Mouse (Mus musculus) regulatory T cell (primary cell): ENCODE data around the gene Zfp219.

ENCODE experiments used
- in situ Hi-C: fragments of 300-600 bp; cut with MboI, MseI; formaldehyde crosslinking; loops from one replicate; pipeline ENCODE4 v1.15.1; 2025; ENCODE audit warnings: high pct_unique_total_duplicates

Zfp219 gene

GRCm38 (mm10) chr14:52018248-52019050, 2.1 kb downstream of the Zfp219 start:
- in situ Hi-C loops = no loop called here

GRCm38 (mm10) chr14:52017662-52018061, 2.9 kb downstream of the Zfp219 start:
- in situ Hi-C loops = no loop called here

DNA sequence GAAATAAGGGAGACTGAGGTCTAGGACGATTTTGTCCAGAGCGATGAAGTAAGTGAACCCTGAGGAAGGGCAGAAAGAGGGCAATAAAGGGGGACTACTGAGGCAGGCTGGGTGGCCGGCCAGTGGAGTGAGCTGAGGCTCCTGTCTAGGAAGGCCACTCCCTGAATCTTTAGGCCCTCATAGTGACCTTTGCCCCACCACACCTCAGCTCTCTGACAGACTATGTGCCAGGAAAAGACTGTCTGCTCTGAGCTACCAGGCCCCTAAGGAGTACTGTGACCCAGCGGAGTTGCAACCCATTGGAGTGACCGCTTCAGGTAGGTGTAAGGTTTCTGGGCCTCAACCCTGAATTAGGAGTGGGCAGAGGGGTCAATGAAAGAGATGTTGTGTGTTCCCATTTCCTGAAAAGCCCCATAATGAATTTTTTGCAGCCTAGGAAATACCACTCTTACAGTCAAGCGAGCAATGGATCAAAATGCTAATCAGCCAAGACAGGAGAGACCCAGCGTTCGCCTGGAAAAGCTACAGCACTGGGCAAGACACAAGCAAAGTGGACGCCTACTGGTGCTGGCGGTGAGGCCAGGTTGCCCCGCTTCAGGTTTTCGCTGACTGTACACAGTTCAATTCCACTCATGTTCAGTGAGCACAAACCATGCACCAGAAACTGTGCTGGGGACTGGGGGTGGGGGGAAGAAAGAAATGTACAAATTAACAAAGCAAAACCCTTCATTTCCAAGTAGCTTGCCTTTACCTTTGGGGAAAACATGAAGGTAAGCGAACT, 3.7 kb downstream of the Zfp219 start:
- in situ Hi-C loops = no loop called here

DNA sequence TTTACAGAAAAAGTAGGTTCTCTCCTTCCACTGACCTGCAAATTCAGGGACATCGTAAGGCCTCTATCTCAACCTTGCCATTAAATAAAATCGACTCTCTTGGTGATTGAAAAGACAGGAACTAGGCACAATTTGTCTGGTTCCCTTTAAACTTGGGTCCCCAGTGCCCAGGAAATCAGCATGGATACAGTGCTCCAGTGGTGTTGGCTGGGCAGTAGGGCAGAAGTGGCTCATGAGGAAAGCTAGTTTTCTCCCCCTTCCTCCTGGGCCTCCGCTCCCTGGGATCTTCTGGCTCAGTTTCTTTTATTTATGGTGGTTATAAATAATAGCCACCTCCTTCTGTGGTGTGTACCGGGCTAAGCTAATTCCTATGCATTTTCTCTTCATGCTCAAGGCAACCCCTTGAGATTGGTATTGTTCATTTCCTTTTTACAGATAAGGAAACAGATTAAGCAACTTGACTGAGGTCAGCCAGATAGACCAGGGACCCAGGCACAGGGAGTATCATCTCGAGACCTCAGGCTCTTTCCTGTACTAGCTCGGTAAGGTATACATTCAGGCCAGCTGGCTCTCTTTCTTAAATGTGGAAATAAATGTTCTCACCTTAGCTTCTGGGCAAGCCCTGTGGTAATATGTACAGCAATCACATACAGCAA, 5.0 kb downstream of the Zfp219 start, which contains the start of gene Tmem253:
Gene Tmem253, plus strand, starts transcription at position 214 of the 656 bp plus-strand sequence.
- in situ Hi-C loops = no loop called here

DNA sequence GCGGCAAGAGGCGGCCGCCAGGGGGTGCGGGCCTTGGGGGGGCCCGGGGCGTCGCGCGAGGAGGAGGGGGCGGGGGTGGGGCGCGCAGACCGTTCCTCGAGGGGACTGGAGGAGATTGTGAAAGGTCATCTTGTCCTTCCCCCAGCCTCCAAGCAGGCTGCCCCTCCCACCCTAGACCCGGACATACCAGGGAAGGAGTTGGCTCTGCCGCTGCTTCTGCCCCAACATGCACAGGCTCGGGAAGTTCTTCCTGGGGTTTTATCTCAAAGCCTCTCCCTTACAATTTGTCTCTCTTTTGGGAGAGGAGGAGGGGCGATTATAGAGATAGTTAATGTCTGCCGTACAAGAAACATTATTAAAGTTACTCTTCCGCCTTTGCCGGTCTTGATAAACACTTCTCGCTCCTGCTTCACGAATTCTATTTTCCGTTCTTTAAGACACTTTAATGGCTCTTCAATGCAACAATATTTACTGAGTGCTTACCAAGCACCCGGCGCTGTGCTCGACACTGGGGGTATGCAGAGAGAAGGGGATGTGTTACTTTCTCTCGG, 5.7 kb downstream of the Zfp219 start:
- in situ Hi-C loops = no loop called here

DNA sequence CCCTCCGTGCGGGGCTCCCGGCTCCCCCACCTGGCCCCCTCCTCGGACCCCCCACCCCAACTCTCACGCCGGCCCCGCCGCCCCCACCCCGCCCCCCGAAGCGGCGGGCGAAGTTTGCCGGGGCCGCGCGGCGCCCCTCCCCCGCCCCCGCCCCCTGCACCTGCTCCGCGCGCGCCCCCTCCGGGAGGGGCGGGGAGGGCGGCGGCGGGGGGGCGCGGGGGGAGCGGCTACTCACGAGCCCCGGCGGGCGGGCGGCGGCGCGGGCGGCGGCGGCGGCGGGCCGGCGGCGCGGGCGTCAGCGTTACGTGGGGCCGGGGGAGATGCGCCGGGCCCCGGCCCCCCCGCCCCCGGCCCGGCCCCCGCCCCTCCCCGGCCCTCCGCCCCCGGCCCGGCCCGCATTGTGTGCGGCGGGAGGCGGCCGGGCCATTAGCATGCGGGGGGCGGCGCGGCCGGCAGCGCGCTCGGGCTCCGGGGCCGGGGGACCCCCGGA, 6.2 kb downstream of the Zfp219 start:
- in situ Hi-C loops = no loop called here

DNA sequence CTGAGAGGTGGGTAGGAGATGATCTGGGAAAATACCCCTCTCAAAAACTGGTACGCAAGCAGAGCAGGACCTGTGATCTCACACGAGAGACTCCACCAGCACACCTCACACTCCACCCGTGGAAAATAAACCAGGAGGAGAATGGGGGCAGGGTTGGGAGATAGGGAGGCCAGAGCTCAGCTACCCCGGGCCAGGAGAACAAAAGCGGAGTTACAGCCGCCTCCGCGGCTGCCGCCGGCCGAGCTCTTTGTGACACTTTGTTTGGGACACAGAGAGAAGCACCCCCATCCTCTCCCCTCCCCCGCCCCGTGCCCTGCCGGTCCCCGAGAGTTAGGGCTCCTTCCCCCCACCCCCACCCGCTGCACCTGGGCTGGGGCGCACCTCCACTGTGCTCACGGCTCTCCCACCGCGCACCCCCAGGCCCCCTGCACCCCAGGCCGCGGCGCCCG, 6.7 kb downstream of the Zfp219 start:
- in situ Hi-C loops = no loop called here

GRCm38 (mm10) chr14:52013021-52013610, 7.4 kb downstream of the Zfp219 start:
- in situ Hi-C loops = no loop called here

DNA sequence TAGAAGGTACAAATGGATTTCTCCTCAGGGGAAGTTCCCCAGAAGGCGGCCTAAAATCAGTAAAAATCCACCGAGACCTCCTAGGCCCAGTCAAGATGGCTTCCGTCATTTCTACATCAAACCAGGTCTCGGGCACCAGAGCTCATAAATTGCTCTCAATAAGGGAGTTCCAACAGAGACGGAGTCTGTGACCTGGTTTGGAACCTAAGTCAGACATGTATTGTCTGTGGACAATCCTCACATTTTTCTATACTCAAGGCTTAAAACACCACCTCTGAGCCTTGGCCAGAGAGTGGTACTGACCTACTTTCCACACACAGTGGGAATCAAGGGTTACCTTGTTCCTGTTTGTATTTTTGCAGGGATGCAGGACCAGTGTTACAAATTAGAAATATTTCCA, 8.0 kb downstream of the Zfp219 start:
- in situ Hi-C loops = no loop called here

GRCm38 (mm10) chr14:52012085-52012484, 8.4 kb downstream of the Zfp219 start:
- in situ Hi-C loops = no loop called here

- in situ Hi-C loops = no loop called here
Observed at GRCm38 (mm10) chr14:52011683-52012082, 8.8 kb downstream of the Zfp219 start.

- in situ Hi-C loops = no loop called here
Observed at GRCm38 (mm10) chr14:52010446-52011111, 10.0 kb downstream of the Zfp219 start.

DNA sequence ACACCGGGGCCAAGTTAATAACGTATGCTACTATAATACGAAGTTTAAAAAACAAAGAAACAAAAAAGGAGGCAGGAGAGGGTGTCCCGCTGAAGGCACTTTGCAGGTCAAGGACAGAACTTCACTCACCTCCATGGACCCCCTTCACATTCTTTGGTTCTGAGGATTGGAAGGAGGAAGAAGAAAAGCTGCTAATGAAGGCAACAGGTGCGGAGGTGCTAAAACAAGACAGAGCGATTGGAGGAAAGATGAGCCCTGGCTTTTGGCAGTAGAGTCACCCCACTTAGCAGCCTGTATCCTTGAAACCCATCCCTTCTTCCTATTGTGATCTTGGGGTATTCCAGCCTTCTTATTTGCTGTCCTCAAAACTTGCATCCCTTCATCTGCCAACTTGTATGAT, 10.7 kb downstream of the Zfp219 start:
- in situ Hi-C loops = loop anchor here (5.0 kb wide), 1 partner anchor 103 kb away; no protein-coding TSS in a partner anchor

DNA sequence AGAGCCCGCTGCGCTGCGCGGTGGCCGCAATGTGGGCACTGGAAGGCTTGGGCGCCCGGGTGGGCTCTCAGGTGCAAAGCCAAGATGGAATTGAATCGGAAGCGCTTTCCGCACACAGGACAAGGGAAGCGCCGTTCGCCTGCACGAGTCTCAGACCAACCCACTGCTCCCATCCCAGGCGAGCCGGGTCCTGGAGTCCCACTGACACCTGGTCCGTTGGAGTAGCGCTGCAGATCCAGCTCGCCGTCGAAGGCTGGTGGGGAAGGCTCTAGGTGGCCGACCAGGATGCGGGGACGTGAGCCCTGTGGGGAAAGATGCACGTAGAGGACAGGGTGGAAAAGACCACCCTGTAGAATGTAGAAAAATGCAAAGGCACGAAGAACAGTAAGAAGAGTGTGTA, 11.2 kb downstream of the Zfp219 start:
- in situ Hi-C loops = loop anchor here (5.0 kb wide), 1 partner anchor 102 kb away; no protein-coding TSS in a partner anchor

DNA sequence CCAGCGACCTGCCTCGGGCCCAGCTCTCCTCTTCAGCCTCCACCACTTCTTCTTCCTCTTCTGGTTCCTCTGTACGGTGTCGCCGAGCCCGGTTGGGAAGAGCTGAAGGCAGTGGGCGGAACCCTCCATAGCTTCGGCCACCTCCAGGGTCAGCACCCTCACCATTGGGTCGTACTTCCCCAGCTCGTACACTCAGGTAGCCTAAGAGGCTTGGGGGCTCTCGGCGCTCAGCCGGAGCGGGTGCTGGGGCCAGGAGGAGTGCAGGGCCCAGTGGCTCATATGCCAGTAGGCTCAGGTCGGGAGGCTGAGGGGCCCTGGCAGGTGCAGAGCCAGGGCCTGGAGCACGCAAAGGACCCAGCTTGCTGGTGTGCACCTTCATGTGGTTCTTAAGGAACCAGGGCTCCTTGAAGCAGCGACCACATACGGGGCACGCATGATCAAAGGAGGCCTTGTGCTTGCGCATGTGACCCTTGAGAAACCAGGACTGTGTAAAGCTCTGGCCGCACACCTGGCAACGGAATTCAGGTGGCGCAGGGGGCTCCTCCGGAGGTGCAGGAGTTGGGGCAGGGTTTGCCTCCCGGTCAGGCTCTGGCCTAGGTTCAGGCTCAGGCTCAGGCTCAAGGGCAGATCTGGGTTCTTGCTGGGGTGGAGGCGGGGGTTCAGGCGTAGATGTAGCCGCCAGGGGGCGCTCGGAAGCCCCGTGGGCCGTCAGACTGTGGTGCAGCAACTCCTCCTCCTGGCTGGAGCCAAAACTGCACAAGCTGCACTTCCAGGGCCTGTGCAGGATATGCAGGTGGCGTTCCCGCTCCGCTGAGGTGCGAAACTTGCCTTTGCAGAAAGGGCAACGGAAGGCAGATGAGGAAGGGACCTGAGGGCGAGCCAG, 12.0 kb downstream of the Zfp219 start:
- in situ Hi-C loops = loop anchor here (5.0 kb wide), 1 partner anchor 101 kb away; no protein-coding TSS in a partner anchor

GRCm38 (mm10) chr14:52006771-52007170, 13.8 kb downstream of the Zfp219 start:
- in situ Hi-C loops = loop anchor here (5.0 kb wide), 1 partner anchor 99 kb away; no protein-coding TSS in a partner anchor

GRCm38 (mm10) chr14:52006241-52006640, 14.3 kb downstream of the Zfp219 start:
- in situ Hi-C loops = loop anchor here (5.0 kb wide), 1 partner anchor 99 kb away; no protein-coding TSS in a partner anchor

DNA sequence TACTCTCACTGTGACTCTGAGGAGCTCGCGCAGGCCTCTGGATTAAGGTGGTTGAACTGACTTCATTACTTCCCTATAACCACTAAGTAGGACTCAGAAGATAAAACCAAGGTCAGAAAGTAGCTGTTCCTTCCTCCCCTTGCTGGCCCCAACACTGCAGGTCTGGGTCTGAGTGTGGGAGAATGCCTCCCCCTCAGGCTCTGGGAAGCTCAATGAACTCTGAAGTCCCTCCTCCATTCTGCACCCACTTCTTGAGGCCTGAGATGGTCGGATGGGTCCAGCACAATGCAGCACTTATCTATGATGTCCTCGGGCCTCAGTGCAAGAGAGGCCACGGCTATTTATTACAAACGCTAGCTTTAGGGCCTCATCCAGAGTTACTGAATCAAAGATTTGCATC, 14.9 kb downstream of the Zfp219 start:
- in situ Hi-C loops = loop anchor here (5.0 kb wide), 1 partner anchor 98 kb away; no protein-coding TSS in a partner anchor

- in situ Hi-C loops = loop anchor here (5.0 kb wide), 1 partner anchor 98 kb away; no protein-coding TSS in a partner anchor
Observed at GRCm38 (mm10) chr14:52005141-52005540, 15.4 kb downstream of the Zfp219 start.
